Mouse (Mus musculus): Measurements from ENCODE around the gene BC107364.

- TF ChIP-seq CTCF (conservative IDR thresholded peaks at IDR 0.05; ENCODE audit: low read length) = no peak
- TF ChIP-seq POU5F1 (IDR thresholded peaks at IDR 0.05; ENCODE audit: borderline replicate concordance, low read length) = no peak
These were observed 28.7 kb upstream of the BC107364 start for GRCm38 (mm10) chr3:96480684-96481270.

All from E14TG2a.4 (cell line).